Mouse (Mus musculus) C2C12 (cell line): ENCODE data around the gene Pkn1.

Source experiments
- CTCF ChIP-seq: IDR thresholded peaks from one replicate; pipeline ENCODE4 v1.5.1; 2011; ENCODE audit not compliant: control insufficient read depth, insufficient read depth, insufficient read length
- MAX ChIP-seq: IDR thresholded peaks from one replicate; pipeline ENCODE4 v1.6.1; 2011; ENCODE audit warnings: mild to moderate bottlenecking, control low read depth

DNA sequence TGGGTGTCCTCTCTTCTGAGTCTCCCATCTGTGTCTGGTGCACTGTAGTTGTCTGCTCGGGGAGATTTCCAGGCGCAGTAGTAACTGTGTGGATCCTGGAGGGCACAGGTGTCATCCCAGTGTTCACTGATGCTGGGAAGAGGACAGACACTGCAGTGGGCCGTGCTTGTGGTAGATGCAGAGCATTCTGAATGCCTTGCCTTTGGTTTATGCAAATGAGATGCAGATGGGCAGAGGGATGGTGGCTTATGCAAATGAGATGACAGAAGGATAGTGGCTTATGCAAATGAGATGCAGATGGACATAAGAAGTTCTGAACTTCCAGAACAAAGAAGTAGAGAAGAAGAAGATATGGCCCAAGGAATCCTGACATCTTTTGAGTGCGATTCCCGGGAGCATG is 32.9 kb upstream of the Pkn1 start:
- TF ChIP-seq CTCF (no peak), MAX (no peak)
